Mouse (Mus musculus) common myeloid progenitor, adult 5-6 weeks (primary cell): ENCODE measurements around the gene Foxf2. TPM values are rescaled to one million over a fixed set of nuclear protein-coding genes. Genes with fewer than 3 reads are reported as not detected.

ENCODE experiments used
- ATAC-seq: replicated peaks from 2 replicates; pipeline ENCODE4 v1.8.0; 2016; ENCODE audit warnings: low read depth, mild to moderate bottlenecking, moderate TSS enrichment, inconsistent platforms; ENCODE audit not compliant: poor library complexity, severe bottlenecking
- total RNA-seq: library from RNA; stranded (forward); fragments of 200-1000, 187-1606 nt; gene quantifications from 2 replicates; pipeline ENCODE4 v1.2.3, GENCODE M21; 2017

Gene Foxf2
- total RNA-seq, 1 experiment from 2014 or later = not detected

DNA sequence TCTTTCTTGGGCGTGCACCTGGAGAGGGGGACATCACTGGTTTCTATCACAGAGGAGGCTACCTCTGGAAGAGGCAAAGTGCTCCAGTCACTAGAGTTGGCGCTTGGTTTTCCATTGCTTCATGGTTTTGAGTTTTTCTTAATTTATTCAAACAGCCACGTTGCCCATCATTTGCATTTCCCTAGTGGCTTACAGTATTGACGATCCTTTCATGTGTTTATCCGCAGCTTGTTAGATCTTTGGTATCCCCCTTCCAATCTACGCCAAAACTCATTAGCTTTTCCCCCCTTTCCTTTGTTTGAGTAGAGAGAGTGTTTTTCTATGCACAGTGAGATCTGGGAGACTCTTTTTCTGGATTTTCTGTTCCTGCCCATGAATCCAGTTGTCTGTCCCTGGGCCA, 39.8 kb downstream of the Foxf2 start:
- ATAC-seq = no peak

DNA sequence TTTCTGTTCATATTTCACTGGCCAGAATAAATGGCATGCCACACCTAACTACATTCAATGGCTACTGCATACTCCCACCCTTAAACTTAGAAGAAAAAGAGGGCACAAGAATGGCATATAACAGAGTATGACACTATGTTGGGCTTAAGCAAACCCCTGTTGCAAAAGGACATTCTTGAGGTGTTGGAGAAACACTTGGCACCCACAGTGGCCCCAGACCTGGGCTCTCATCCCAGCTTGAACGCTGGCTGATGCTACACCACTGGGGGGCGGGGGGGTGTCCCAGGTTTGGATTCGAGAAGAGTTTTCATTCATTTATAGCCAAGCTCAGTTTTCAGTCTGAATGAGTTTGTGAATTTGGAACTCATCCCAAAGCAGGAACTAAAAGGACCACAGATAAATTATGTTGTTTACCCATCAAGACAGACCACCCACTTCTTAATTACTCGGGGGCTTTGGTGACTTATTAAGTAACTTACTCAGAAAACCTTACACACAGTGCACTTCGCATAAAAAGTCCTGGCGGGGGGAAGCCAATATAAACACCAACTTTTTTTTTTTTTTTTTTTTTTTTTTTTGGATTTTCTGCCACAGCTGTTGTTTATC, 42.4 kb downstream of the Foxf2 start:
- no peak for ATAC-seq

DNA sequence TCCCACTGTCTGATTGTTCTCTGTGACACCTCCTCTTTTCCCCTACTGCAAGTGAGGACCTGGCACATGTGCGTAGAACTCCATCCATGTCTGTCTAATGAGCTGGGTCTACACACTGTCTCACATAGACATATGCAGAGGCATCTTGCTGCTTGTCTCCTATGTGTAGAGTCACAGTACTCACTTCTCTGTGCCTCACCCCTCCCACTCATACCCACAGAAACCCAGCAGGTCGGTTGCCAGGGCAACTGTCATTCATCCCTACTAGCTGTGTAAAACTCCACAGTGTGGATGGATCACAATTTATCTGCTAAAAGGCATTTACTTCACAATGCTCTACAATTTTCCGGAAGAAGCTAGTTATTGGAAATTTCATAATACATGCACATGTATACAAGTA, 46.5 kb downstream of the Foxf2 start:
- ATAC-seq = no peak

Other genes with a start within 250 kb of the Foxf2 start
- gene Foxq1, start 69.7 kb upstream of the Foxf2 start, total RNA-seq = not detected in 2 replicates
- gene A530084C06Rik, start 66.5 kb upstream of the Foxf2 start, total RNA-seq = not detected in 2 replicates
- gene Foxc1, start 180.8 kb downstream of the Foxf2 start, total RNA-seq = not detected in 2 replicates